Mouse (Mus musculus) right cerebral cortex, postnatal 14 days (tissue): ENCODE data around the gene Kazn.

Experiments
- DNase-seq: peaks from one replicate; pipeline ENCODE4 v3.0.0; 2022

Kazn gene

DNA sequence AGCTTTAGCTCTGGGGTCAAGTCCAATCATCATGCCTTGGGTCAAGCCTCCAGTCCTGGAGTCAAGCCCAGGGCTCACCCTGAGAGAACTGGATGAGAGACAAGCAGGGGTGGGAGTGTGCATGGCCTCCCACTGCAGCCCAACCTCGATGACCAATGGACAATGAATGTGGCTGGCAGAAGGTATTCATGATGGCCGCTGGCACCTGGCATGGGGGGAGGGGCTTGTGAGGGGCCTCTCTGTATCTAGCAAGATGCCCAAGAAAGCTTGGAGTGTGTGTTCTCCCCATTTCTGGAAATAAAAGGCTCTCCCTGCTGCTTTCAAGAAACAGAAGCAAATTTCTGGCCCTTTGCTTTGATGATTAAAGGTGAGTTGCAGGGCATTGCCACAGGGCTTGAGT, 50.7 kb downstream of the Kazn start:
- no peak for DNase-seq

DNA sequence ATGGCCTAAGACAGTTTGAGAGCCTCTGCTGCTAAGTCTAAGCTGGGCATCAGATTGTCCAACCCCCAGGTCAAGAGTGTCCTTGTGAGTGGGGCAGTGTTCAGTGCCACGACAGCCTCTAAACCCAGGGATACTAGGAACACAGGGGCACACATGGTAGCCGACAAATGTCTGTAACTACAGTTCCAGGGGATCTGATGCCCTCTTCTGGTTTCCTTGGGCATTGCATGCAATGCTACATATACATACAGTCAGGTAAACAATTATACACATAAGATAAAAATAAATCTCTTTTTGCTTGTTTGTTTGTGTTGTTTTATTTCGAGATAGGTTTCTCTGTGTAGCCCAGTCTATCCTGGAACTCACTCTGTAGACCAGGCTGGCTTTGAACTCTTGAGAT, 53.0 kb downstream of the Kazn start:
- DNase-seq, result no peak

GRCm38 (mm10) chr4:142185533-142185900, 53.7 kb downstream of the Kazn start:
- DNase-seq, result no peak

- DNase-seq, result no peak
Measured at GRCm38 (mm10) chr4:142184852-142185532, 54.2 kb downstream of the Kazn start.

DNA sequence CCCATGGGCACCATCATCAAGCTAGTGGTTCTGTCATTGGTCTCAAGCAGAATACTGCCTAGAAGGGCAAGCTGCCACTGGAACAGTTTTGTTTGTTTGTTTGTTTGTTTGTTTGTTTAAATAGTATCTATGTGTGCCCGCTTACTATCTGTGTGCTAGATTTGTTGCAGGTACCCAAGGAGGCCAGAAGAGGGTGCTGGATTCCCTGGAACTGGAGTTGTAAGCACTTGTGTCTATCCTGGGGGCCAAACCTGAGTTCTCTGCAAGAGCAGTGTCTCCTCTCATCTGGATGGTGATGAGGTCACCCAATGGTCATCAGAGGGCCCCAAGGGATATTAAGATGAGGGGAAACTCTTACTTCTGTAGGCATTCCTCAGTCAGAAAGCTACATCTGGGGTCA, 55.6 kb downstream of the Kazn start:
- DNase-seq, result no peak

- no peak for DNase-seq
Measured at GRCm38 (mm10) chr4:142183015-142183414, 56.2 kb downstream of the Kazn start.

DNA sequence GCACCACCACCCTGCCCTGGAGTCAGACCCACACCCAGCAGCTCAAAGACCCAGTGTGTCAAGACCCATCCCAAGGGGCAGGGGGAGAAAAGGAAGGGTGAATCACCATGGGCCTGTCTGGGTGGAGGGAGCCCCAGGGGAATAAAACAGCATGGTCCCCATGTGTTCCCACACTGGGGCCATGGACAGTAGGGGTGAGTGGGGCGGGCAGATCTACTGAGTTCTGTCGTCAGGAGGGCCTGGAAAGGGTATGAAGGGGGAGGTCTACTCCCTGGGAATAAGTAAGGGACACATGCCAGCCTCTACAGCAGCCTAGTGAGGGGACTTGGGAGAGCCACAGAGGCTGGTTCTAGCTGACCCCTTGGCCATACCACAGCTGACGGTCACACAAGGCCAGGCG, 57.6 kb downstream of the Kazn start:
- DNase-seq, result no peak

GRCm38 (mm10) chr4:142180874-142181273, 58.3 kb downstream of the Kazn start:
- DNase-seq, result no peak

DNA sequence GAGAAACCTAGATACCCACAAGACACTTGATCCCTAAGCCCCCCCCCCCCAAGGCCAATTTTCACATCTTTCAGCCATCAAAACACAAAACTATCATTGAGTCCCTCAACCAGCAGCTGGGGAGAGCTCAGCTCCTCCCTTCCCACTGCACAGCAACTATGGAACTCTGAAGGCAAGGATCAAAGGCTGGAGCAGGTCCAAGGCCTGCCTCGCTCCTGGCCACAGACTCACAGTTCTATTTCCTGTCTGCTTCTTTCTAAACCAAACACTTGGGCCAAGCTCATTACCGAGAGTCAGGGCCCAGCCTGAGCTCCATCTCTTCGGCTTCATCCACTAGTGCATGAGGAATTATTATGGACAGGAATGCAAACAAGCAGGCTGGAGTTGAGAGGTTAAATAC, 58.9 kb downstream of the Kazn start:
- peak; percentile 55 for DNase-seq

DNA sequence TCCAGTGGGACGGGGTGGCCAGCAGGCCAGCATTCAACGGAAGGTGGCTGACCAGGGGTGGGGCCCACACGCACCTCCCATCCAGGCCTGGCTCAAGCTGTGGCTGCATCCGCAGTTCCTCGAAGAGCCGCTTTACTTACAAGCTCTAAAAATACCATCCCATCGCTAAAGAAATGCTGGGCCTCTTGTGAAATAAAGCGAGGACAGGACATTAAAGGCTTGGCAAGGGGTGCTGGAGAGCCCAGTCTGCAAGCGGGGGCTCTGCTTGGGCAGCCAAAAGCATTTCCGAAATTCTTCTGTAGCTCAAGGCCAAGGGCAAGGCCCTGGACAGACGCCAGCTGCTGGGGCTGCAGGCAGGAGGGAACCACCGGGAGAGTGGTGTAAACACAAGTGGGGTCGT, 59.7 kb downstream of the Kazn start:
- DNase-seq, result peak; percentile 48

GRCm38 (mm10) chr4:142176732-142177131, 62.5 kb downstream of the Kazn start:
- DNase-seq, result no peak

DNA sequence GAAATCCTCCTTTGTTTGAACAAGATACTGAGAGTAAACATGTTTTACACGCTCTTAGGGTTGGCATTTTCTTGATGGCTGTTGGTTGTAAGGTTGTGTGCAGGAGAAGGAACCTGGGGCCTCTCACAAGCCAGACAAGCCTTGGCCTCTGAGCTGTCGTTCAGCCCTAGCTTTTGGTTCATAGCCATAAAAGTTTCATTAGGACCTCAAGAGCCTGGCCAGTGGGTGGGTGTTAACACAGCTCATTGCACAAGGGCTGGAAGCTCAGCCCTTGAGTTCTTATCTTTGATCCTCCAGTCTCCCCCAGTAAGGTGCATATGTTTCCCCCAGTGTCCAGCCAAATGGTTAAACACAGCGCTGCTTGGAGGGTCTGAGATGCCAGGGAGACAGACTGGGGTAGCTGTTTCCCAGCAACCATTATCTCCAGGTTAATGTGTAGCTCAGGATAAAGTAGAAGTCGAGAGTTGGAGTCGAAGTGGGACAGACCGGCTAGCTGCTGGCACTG, 65.2 kb downstream of the Kazn start:
- no peak for DNase-seq

GRCm38 (mm10) chr4:142172942-142173341, 66.3 kb downstream of the Kazn start:
- no peak for DNase-seq

DNA sequence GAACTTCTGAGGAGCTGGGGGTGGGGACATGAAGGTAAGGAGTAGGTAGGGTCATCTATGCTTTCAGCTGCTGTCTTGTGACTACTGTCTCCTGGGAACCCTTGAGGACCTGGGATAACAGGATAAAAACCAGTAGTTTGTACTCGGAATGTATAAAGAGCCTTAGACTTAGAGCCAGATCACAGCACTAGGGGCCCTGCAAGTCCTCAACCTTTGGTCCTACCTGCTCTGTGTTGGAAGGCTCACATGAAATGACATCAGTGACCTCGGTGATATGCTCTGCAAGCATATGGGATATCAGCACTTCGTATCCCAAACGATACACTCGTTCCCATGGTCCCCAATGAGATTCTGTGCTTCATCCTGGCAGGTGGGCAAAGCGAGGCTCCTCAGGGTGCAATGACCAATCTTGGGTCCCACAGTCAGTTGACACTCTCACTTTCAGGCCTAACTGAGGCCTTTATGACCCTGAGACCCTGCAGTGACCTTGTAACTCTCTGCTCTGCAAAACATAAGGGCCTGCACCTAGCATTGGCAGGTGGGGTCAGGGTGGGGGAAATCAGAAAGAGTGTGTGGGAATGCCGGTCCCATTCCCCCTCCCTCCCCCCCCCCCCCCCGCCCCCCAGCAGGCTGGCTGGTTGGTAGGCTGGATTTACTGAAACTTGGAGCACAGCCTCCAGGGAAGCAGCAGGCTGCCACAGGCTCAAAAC, 67.3 kb downstream of the Kazn start:
- DNase-seq, result no peak

DNA sequence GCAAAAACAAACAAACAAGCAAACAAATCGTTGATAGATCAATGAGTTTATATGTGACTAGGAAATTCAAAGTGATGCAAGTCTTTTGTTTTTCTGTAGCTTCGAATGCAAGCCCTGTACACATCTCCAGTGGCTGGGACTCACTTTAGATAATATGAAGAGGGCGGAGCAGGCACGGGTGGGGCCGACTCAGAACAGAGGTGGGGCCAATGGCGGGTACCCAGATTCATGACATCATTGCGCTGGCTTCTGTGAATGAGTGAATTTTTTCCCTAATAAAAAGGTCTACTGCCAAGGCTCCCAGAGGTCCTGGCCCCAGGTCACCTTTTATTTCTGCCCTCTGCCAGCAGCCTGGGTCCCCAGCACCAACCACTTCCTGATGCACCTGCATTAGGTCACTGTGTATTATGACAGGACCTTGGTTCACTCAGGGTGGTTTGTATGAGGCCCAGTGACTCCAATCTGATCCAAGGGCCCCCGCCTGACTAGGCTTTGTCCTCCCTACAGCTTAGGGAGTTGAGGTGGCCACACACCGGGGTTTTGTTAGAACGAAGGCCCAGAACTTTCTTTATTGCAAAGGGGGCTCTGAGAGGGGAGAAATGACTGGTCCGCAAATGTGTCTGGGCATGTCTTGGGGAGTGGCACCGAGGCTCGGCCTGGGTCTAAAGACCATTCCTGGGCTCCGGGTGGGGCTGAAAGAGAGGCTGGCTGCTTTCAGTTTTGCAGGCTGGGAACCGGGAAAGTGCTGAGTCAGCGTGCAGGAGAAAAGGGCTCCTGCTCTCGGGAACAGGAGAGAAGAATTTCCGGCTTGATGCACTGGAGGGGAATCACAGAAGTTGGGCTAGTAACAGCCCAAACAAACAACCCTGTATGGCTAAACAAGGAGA, 68.1 kb downstream of the Kazn start:
- no peak for DNase-seq

GRCm38 (mm10) chr4:142169636-142170035, 69.6 kb downstream of the Kazn start:
- DNase-seq, result no peak

DNA sequence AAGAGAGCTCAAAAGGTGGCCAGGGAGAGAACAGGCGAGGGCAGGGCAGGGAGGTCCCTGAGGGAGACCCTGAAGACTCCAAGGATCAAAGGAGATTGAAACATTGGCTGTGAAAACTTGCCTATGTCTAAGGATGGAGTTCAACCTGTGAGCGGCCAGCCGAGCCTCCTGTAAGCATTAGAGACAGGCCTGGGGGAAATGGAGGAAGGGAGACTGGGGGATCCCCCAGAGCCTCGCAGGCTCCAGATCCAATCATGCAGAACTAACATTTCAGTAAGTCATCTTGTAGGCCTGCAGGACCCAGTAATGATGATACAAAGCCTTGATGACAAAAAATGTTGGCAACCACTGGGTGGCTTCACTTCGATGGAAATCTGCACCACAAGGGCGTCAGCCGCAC, 70.8 kb downstream of the Kazn start:
- DNase-seq, result no peak

- no peak for DNase-seq
Measured at GRCm38 (mm10) chr4:142165835-142166701, 73.1 kb downstream of the Kazn start.

- no peak for DNase-seq
Measured at GRCm38 (mm10) chr4:142165363-142165762, 73.8 kb downstream of the Kazn start.

- DNase-seq, result no peak
Measured at GRCm38 (mm10) chr4:142164386-142164785, 74.8 kb downstream of the Kazn start.

- no peak for DNase-seq
Measured at GRCm38 (mm10) chr4:142163862-142164261, 75.3 kb downstream of the Kazn start.

- DNase-seq, result no peak
Measured at GRCm38 (mm10) chr4:142162729-142163128, 76.5 kb downstream of the Kazn start.

GRCm38 (mm10) chr4:142162102-142162501, 77.1 kb downstream of the Kazn start:
- DNase-seq, result no peak
